Mouse (Mus musculus) neural tube, embryonic 14.5 days (tissue): ENCODE measurements around the gene Spata20. TPM values are rescaled to one million over a fixed set of nuclear protein-coding genes. Genes with fewer than 3 reads are reported as not detected.

ENCODE experiments used
- ATAC-seq: fragments of 200-750 bp; cut with Nextera tagmentation; 2 replicates; pipeline ENCODE4 v1.8.0; 2017; ENCODE audit warnings: low read depth, mild to moderate bottlenecking, moderate TSS enrichment, moderate library complexity
- H3K27ac ChIP-seq: fragments of 300-500 bp; sonication (generic); 2 replicates; pipeline ENCODE4 v1.5.1; 2014; ENCODE audit warnings: low read depth, mild to moderate bottlenecking, control low read depth, low read length, moderate library complexity, mixed read lengths
- H3K27me3 ChIP-seq: fragments of 300-500 bp; sonication (generic); 2 replicates; pipeline ENCODE4 v1.6.1; 2014; ENCODE audit warnings: low read length; ENCODE audit not compliant: control insufficient read depth, insufficient read depth
- H3K36me3 ChIP-seq: fragments of 300-500 bp; sonication (generic); 2 replicates; pipeline ENCODE4 v1.6.1; 2014; ENCODE audit warnings: low read length, mixed read lengths; ENCODE audit not compliant: control insufficient read depth, insufficient read depth
- H3K4me1 ChIP-seq: fragments of 300-500 bp; sonication (generic); 2 replicates; pipeline ENCODE4 v1.6.1; 2014; ENCODE audit warnings: low read length; ENCODE audit not compliant: control insufficient read depth, insufficient read depth
- H3K4me2 ChIP-seq: fragments of 300-500 bp; sonication (generic); 2 replicates; pipeline ENCODE4 v1.6.1; 2014; ENCODE audit warnings: mild to moderate bottlenecking, low read depth, low read length, control low read depth
- H3K4me3 ChIP-seq: fragments of 300-500 bp; sonication (generic); 2 replicates; pipeline ENCODE4 v1.5.1; 2014; ENCODE audit warnings: low read depth, low read length, control low read depth, mixed read lengths
- H3K9ac ChIP-seq: fragments of 300-500 bp; sonication (generic); replicated peaks from 2 replicates; pipeline ENCODE4 v1.6.1; 2014; ENCODE audit warnings: low read depth, mild to moderate bottlenecking, control low read depth, low read length, mixed read lengths
- H3K9me3 ChIP-seq: fragments of 300-500 bp; sonication (generic); 2 replicates; pipeline ENCODE4 v1.6.1; 2016; ENCODE audit warnings: low read length; ENCODE audit not compliant: control insufficient read depth
- WGBS: fragments of 180-500 bp; shearing (Covaris S2); extraction: QIAGEN DNeasy Blood & Tissue Kit; methylation state at CpG from one replicate; pipeline ENCODE4 v1.1.7; 2014; 5-methylcytosine and 5-hydroxymethylcytosine counted together
- polyA plus RNA-seq: library from polyadenylated mRNA; unstranded; fragments of >200 nt; fragmentation: Nextera tagmentation; extraction: Ambion mirVana; gene quantifications from 2 replicates; pipeline ENCODE4 v1.2.1, GENCODE M21; 2014

Spata20 gene
- polyA plus RNA-seq, 1 experiment from 2014 or later = 0.09 TPM

DNA sequence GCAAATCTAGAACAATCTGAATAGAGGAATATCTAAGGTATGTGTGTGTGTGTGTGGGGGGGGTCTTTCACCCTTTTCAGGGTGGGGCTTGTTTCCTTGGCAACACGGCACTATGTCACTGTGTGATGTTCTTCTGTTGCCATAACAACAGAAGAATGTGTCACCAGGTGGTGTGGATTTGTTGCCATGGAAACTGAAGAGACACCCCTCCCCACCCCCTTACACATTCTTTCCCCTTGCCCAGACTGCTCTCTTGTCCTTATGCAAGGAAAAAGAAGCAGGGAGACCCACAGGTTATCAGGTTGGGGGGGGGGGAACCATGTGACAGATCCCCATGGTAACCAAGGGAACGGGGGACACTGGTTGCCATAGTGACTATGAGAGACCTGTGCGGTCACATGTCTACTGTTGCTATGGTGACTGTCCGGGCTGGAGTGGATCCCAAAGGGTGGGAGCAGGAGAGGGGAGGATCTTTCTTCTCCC lies 17.4 kb downstream of the Spata20 start:
- Histone ChIP-seq H3K4me3 (no peak overlapping the region), H3K4me1 (peaks cover 39% of the 10 kb centered on the region), H3K9ac (no peak overlapping the region), H3K27ac (peak overlapping the region; percentile 93), H3K4me2 (peak overlapping the region; percentile 41; the same call in 1 of the 2 replicates), H3K27me3 (peaks cover 2% of the 10 kb centered on the region), H3K9me3 (no peaks in the 10 kb centered on the region), H3K36me3 (no peaks in the 10 kb centered on the region)
- ATAC-seq = peak; percentile 89
- WGBS = 16% methylated on average over 4 of the region's 4 CpGs

- H3K9me3 ChIP-seq = no peaks in the 10 kb centered on the region
- H3K4me1 ChIP-seq = peaks cover 37% of the 10 kb centered on the region
- WGBS = 93% methylated on average over 17 of the region's 17 CpGs
- 0 out of 2 replicates have a peak, but pooled peaks cover 3% of the 10 kb centered on the region for H3K36me3 ChIP-seq
- H3K27ac ChIP-seq = no peak overlapping the region
- H3K9ac ChIP-seq = no peak overlapping the region
- H3K27me3 ChIP-seq = no peaks in the 10 kb centered on the region
- ATAC-seq = no peak
- H3K4me3 ChIP-seq = no peak overlapping the region
- no peak overlapping the region for H3K4me2 ChIP-seq
Measured at GRCm38 (mm10) chr11:94466333-94466855, 19.6 kb downstream of the Spata20 start.

DNA sequence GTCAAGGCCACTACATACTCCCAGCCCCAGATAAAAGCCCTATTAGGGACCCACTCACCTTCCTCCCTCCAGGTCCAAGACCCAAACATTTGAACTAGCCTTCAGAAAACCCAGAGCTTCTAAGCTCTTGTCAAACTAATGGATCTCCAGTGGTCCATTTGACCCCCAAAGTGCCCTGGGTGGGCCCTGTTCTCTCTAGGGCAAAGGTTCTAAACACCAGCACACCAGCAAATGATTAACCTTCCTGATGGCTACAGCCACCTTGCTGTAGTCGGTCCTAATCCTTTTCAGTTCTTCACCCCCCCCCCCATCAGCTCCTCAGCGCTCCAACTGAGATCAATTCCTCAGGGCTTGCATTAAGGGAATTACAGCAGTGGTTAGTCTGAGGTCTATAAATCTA lies 21.8 kb downstream of the Spata20 start:
- ATAC-seq = no peak
- no peak overlapping the region for H3K4me3 ChIP-seq
- no peak overlapping the region for H3K4me2 ChIP-seq
- H3K27ac ChIP-seq = peak overlapping the region; percentile 64; the same call in 1 of the 2 replicates
- H3K4me1 ChIP-seq = peaks cover 17% of the 10 kb centered on the region
- H3K36me3 ChIP-seq = 0 out of 2 replicates have a peak, but pooled peaks cover 3% of the 10 kb centered on the region
- no peaks in the 10 kb centered on the region for H3K9me3 ChIP-seq
- no peak overlapping the region for H3K9ac ChIP-seq
- no peaks in the 10 kb centered on the region for H3K27me3 ChIP-seq
- 20% methylated on average over 2 of the region's 2 CpGs for WGBS

DNA sequence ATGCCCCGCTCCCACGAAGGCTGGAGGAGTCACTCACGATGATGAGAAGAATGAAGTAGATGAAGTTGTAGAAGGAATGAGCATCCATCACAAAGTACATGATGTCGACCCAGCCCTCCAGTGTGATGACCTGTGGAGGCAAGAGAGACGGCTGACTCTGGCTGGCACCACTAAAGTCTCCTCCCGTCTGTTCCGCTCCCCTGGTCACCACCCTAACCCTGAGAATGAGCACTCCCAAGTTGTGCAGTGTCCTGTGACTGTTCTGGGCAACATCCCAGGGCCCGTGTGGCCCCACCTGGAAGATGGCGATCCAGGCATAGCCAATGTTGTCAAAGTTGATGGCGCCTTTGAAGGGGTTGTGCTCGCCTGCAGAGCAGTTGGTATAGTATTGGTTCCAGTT lies 24.1 kb downstream of the Spata20 start:
- Histone ChIP-seq H3K27me3 (no peaks in the 10 kb centered on the region), H3K4me1 (peaks cover 5% of the 10 kb centered on the region), H3K9me3 (no peaks in the 10 kb centered on the region), H3K9ac (no peak overlapping the region), H3K27ac (no peak overlapping the region), H3K4me3 (no peak overlapping the region), H3K4me2 (no peak overlapping the region), H3K36me3 (0 out of 2 replicates have a peak, but pooled peaks cover 8% of the 10 kb centered on the region)
- 91% methylated on average over 11 of the region's 11 CpGs for WGBS
- ATAC-seq = no peak

GRCm38 (mm10) chr11:94457001-94457400 lies 29.0 kb downstream of the Spata20 start:
- Histone ChIP-seq H3K9ac (no peak overlapping the region), H3K9me3 (no peaks in the 10 kb centered on the region), H3K4me1 (peaks cover 13% of the 10 kb centered on the region; the same call in 1 of the 2 replicates), H3K27me3 (no peaks in the 10 kb centered on the region), H3K4me2 (no peak overlapping the region), H3K36me3 (peaks cover 4% of the 10 kb centered on the region; the same call in 1 of the 2 replicates), H3K27ac (no peak overlapping the region), H3K4me3 (no peak overlapping the region)
- WGBS = 84% methylated on average over 15 of the region's 15 CpGs
- no peak for ATAC-seq

DNA sequence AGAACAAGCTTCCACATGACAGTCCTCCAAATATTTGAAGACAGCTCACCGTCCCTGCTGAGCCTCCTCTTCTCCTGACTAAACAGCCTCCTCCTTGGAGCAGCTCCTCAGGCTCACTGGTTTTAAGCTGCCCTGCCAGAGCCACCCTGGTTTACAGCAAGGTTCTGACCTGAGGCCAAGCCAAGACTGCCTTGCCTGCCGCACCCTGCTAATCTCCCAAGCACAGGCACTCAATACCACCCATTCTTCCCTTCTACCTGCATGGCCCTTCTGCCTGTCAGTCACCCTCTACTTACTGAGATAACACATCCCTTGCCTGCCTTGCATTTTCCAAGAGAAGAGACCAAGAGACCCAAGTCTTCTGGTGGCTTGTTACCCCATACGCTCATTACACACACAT lies 29.6 kb downstream of the Spata20 start:
- peaks cover 13% of the 10 kb centered on the region; the same call in 1 of the 2 replicates for H3K4me1 ChIP-seq
- no peak overlapping the region for H3K4me2 ChIP-seq
- no peak overlapping the region for H3K9ac ChIP-seq
- H3K4me3 ChIP-seq = no peak overlapping the region
- ATAC-seq = no peak
- H3K27me3 ChIP-seq = no peaks in the 10 kb centered on the region
- no peak overlapping the region for H3K27ac ChIP-seq
- H3K36me3 ChIP-seq = peaks cover 4% of the 10 kb centered on the region; the same call in 1 of the 2 replicates
- no peaks in the 10 kb centered on the region for H3K9me3 ChIP-seq
- WGBS = 82% methylated on average over 3 of the region's 3 CpGs

GRCm38 (mm10) chr11:94455161-94455820 lies 30.7 kb downstream of the Spata20 start:
- Histone ChIP-seq H3K27me3 (no peaks in the 10 kb centered on the region), H3K9me3 (no peaks in the 10 kb centered on the region), H3K4me2 (no peak overlapping the region), H3K36me3 (peaks cover 4% of the 10 kb centered on the region; the same call in 1 of the 2 replicates), H3K9ac (no peak overlapping the region), H3K4me1 (peaks cover 13% of the 10 kb centered on the region; the same call in 1 of the 2 replicates), H3K27ac (0 out of 2 replicates have a peak overlapping the region, but pooled peaks have one; percentile 28), H3K4me3 (no peak overlapping the region)
- WGBS = 59% methylated on average over 10 of the region's 10 CpGs
- ATAC-seq = no peak

DNA sequence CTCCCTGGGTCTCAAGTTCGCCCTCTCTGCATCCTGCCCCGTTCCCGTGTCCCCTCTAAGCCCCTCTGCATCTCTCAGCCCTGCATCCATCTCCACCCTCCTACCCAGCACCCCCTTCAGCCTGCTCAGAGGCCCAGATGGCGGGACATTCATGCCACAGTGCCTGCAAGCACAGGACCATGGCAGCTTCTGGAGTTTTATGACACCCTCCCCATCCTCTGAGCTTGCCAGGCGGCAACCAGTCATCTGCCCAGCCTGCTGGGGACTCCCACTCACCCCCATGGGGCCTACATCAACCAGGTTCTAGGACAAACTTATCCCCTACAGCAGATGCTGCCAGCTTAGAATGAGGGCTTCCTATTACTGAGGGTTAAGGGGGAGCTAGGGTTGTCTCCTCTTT lies 31.2 kb downstream of the Spata20 start:
- H3K9me3 ChIP-seq = no peaks in the 10 kb centered on the region
- H3K4me2 ChIP-seq = no peak overlapping the region
- no peak overlapping the region for H3K4me3 ChIP-seq
- H3K4me1 ChIP-seq = peaks cover 15% of the 10 kb centered on the region; the same call in 1 of the 2 replicates
- peak; percentile 61; the same call in 1 of the 2 replicates for ATAC-seq
- H3K27me3 ChIP-seq = no peaks in the 10 kb centered on the region
- WGBS = 46% methylated on average over 5 of the region's 5 CpGs
- H3K9ac ChIP-seq = no peak overlapping the region
- no peak overlapping the region for H3K27ac ChIP-seq
- H3K36me3 ChIP-seq = peaks cover 4% of the 10 kb centered on the region; the same call in 1 of the 2 replicates
